Mouse (Mus musculus): ENCODE results near the gene Plcz1. TPM values are rescaled to one million over a fixed set of nuclear protein-coding genes. Genes with fewer than 3 reads are reported as not detected.
A peak's percentile ranks its signal among the peaks of the same experiment; 100 is the strongest.

The Plcz1 gene
- not detected in 2 replicates for polyA plus RNA-seq (2015; fragmentation: Nextera tagmentation; extraction: Ambion mirVana)

DNA sequence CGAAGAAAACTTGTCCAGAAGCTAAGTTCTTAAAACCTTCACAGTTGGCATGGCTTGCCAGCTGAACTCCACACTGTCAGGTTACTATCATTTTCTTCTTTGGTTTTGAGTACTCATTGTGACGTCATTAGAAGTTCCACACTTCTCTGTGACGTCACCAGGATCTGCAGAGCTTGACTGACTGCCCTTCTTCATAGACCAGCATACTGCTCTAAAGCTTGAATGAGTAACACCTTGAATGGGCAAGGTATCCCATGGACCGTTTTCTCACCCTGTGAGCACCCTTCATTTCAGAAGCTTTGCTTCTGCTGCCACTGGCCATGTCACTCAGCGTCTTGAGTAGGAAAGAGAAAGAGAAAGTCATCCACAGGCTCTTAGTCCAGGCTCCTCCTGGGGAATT, at the start of gene Plcz1:
Plcz1 (minus strand) TSS at position 101 of the 400 bp plus-strand sequence.
- H3K9me3 ChIP-seq (replicated peaks; ENCODE audit: control insufficient read depth, low read length) = no peaks in the 10 kb centered on the region
- WGBS = 75% methylated on average over 5 of the region's 5 CpGs
- no peak for ATAC-seq (replicated peaks; ENCODE audit: extremely low read depth, insufficient read depth, low FRiP score)
- no peak within 1 kb of the TSS for H3K4me2 ChIP-seq (ENCODE audit: low read depth, low read length)
- no peaks in the 10 kb centered on the region for H3K4me1 ChIP-seq (ENCODE audit: control insufficient read depth, insufficient read depth, low read length)
- no peaks in the 10 kb centered on the region for H3K27me3 ChIP-seq (ENCODE audit: control insufficient read depth, insufficient read depth, low read length)
- H3K27ac ChIP-seq (ENCODE audit: low read length) = no peak within 1 kb of the TSS
- no peaks in the 10 kb centered on the region for H3K36me3 ChIP-seq (ENCODE audit: control insufficient read depth, insufficient read depth)
- no peak within 1 kb of the TSS for H3K9ac ChIP-seq (ENCODE audit: low read length)
- no peak within 1 kb of the TSS for H3K4me3 ChIP-seq (ENCODE audit: low read length)

- Histone ChIP-seq H3K4me2 (ENCODE audit: low read depth, low read length) (no peak overlapping the region), H3K4me3 (ENCODE audit: low read length) (no peak overlapping the region), H3K27ac (ENCODE audit: low read length) (no peak overlapping the region), H3K9me3 (replicated peaks; ENCODE audit: control insufficient read depth, low read length) (no peaks in the 10 kb centered on the region), H3K4me1 (ENCODE audit: control insufficient read depth, insufficient read depth, low read length) (no peaks in the 10 kb centered on the region), H3K9ac (ENCODE audit: low read length) (no peak overlapping the region), H3K36me3 (ENCODE audit: control insufficient read depth, insufficient read depth) (no peaks in the 10 kb centered on the region), H3K27me3 (ENCODE audit: control insufficient read depth, insufficient read depth, low read length) (no peaks in the 10 kb centered on the region)
- ATAC-seq (replicated peaks; ENCODE audit: extremely low read depth, insufficient read depth, low FRiP score) = no peak
- WGBS = 77% methylated on average over 5 of the region's 5 CpGs
Observed at GRCm38 (mm10) chr6:140089855-140090254, 48.6 kb upstream of the Plcz1 start.

GRCm38 (mm10) chr6:140081739-140082138, 40.5 kb upstream of the Plcz1 start:
- ATAC-seq (replicated peaks; ENCODE audit: extremely low read depth, insufficient read depth, low FRiP score) = 0 out of 2 replicates have a peak, but pooled peaks have one; percentile 28
- 76% methylated on average over 3 of the region's 3 CpGs for WGBS

DNA sequence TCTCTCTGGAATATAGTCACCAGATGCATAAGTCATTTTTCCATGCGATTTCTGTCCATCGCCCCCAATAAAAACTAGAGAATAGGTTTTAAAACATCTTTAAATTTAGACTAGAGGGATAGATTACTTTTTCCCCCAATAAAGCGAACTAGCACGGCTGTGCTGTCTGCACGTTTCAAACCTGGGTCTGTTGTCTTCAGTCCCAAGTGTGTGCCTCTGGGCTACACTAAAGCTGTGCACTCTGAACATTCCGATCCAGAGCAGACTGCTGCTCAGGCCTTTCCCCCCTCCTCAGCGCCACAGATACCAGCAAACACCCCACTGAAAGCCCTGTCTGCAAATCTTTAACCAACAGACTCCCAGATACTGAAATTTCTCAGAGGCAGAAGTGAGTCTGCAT, 39.7 kb upstream of the Plcz1 start:
- WGBS = 65% methylated on average over 7 of the region's 7 CpGs
- Histone ChIP-seq H3K4me1 (ENCODE audit: control insufficient read depth, insufficient read depth, low read length) (no peaks in the 10 kb centered on the region), H3K4me2 (ENCODE audit: low read depth, low read length) (no peak overlapping the region), H3K9me3 (replicated peaks; ENCODE audit: control insufficient read depth, low read length) (no peaks in the 10 kb centered on the region), H3K27me3 (ENCODE audit: control insufficient read depth, insufficient read depth, low read length) (no peaks in the 10 kb centered on the region), H3K4me3 (ENCODE audit: low read length) (no peak overlapping the region), H3K27ac (ENCODE audit: low read length) (no peak overlapping the region), H3K36me3 (ENCODE audit: control insufficient read depth, insufficient read depth) (no peaks in the 10 kb centered on the region), H3K9ac (ENCODE audit: low read length) (no peak overlapping the region)
- ATAC-seq (replicated peaks; ENCODE audit: extremely low read depth, insufficient read depth, low FRiP score) = no peak

More at GRCm38 (mm10) chr6:140081739-140082138, 40.5 kb upstream of the Plcz1 start:
- H3K4me2 ChIP-seq (ENCODE audit: low read depth, low read length) = no peak overlapping the region
- H3K27me3 ChIP-seq (ENCODE audit: control insufficient read depth, insufficient read depth, low read length) = no peaks in the 10 kb centered on the region
- no peaks in the 10 kb centered on the region for H3K36me3 ChIP-seq (ENCODE audit: control insufficient read depth, insufficient read depth)
- no peak overlapping the region for H3K9ac ChIP-seq (ENCODE audit: low read length)
- no peaks in the 10 kb centered on the region for H3K4me1 ChIP-seq (ENCODE audit: control insufficient read depth, insufficient read depth, low read length)
- no peak overlapping the region for H3K27ac ChIP-seq (ENCODE audit: low read length)
- no peaks in the 10 kb centered on the region for H3K9me3 ChIP-seq (replicated peaks; ENCODE audit: control insufficient read depth, low read length)
- no peak overlapping the region for H3K4me3 ChIP-seq (ENCODE audit: low read length)

- H3K27ac ChIP-seq (ENCODE audit: low read length) = no peak overlapping the region
- H3K9ac ChIP-seq (ENCODE audit: low read length) = no peak overlapping the region
- no peak overlapping the region for H3K4me2 ChIP-seq (ENCODE audit: low read depth, low read length)
- H3K27me3 ChIP-seq (ENCODE audit: control insufficient read depth, insufficient read depth, low read length) = no peaks in the 10 kb centered on the region
- no peaks in the 10 kb centered on the region for H3K4me1 ChIP-seq (ENCODE audit: control insufficient read depth, insufficient read depth, low read length)
- H3K9me3 ChIP-seq (replicated peaks; ENCODE audit: control insufficient read depth, low read length) = peaks cover 6% of the 10 kb centered on the region
- WGBS = 83% methylated on average over 8 of the region's 8 CpGs
- ATAC-seq (replicated peaks; ENCODE audit: extremely low read depth, insufficient read depth, low FRiP score) = no peak
- H3K36me3 ChIP-seq (ENCODE audit: control insufficient read depth, insufficient read depth) = no peaks in the 10 kb centered on the region
- H3K4me3 ChIP-seq (ENCODE audit: low read length) = no peak overlapping the region
Observed at GRCm38 (mm10) chr6:140069177-140069576, 27.9 kb upstream of the Plcz1 start.

- no peaks in the 10 kb centered on the region for H3K4me1 ChIP-seq (ENCODE audit: control insufficient read depth, insufficient read depth, low read length)
- H3K36me3 ChIP-seq (ENCODE audit: control insufficient read depth, insufficient read depth) = no peaks in the 10 kb centered on the region
- H3K9me3 ChIP-seq (replicated peaks; ENCODE audit: control insufficient read depth, low read length) = no peaks in the 10 kb centered on the region
- WGBS = 67% methylated on average over 5 of the region's 5 CpGs
- ATAC-seq (replicated peaks; ENCODE audit: extremely low read depth, insufficient read depth, low FRiP score) = no peak
- no peak overlapping the region for H3K4me2 ChIP-seq (ENCODE audit: low read depth, low read length)
- H3K9ac ChIP-seq (ENCODE audit: low read length) = no peak overlapping the region
- no peak overlapping the region for H3K4me3 ChIP-seq (ENCODE audit: low read length)
- H3K27ac ChIP-seq (ENCODE audit: low read length) = no peak overlapping the region
- no peaks in the 10 kb centered on the region; the same call in 1 of the 2 replicates for H3K27me3 ChIP-seq (ENCODE audit: control insufficient read depth, insufficient read depth, low read length)
Observed at GRCm38 (mm10) chr6:140054271-140054928, 13.1 kb upstream of the Plcz1 start.

- ATAC-seq (replicated peaks; ENCODE audit: extremely low read depth, insufficient read depth, low FRiP score) = no peak
- no peak overlapping the region for H3K27ac ChIP-seq (ENCODE audit: low read length)
- WGBS = 70% methylated on average over 5 of the region's 5 CpGs
Observed at GRCm38 (mm10) chr6:140051476-140051875, 10.2 kb upstream of the Plcz1 start.

GRCm38 (mm10) chr6:140040952-140041351, 305 bp downstream of the Plcz1 start, which contains the start of gene Capza3:
TSS of gene Capza3 (plus strand) at chr6:140041252.
- Histone ChIP-seq H3K9me3 (replicated peaks; ENCODE audit: control insufficient read depth, low read length) (no peaks in the 10 kb centered on the region), H3K27me3 (ENCODE audit: control insufficient read depth, insufficient read depth, low read length) (no peaks in the 10 kb centered on the region), H3K4me2 (ENCODE audit: low read depth, low read length) (no peak within 1 kb of the TSS), H3K4me1 (ENCODE audit: control insufficient read depth, insufficient read depth, low read length) (no peaks in the 10 kb centered on the region), H3K4me3 (ENCODE audit: low read length) (no peak within 1 kb of the TSS), H3K9ac (ENCODE audit: low read length) (no peak within 1 kb of the TSS), H3K36me3 (ENCODE audit: control insufficient read depth, insufficient read depth) (no peaks in the 10 kb centered on the region), H3K27ac (ENCODE audit: low read length) (no peak within 1 kb of the TSS)
- 93% methylated on average over 7 of the region's 7 CpGs for WGBS
- no peak for ATAC-seq (replicated peaks; ENCODE audit: extremely low read depth, insufficient read depth, low FRiP score)

More at GRCm38 (mm10) chr6:140051476-140051875, 10.2 kb upstream of the Plcz1 start:
- Histone ChIP-seq H3K4me2 (ENCODE audit: low read depth, low read length) (no peak overlapping the region), H3K9me3 (replicated peaks; ENCODE audit: control insufficient read depth, low read length) (no peaks in the 10 kb centered on the region), H3K36me3 (ENCODE audit: control insufficient read depth, insufficient read depth) (no peaks in the 10 kb centered on the region), H3K27me3 (ENCODE audit: control insufficient read depth, insufficient read depth, low read length) (no peaks in the 10 kb centered on the region), H3K9ac (ENCODE audit: low read length) (no peak overlapping the region), H3K4me3 (ENCODE audit: low read length) (no peak overlapping the region), H3K4me1 (ENCODE audit: control insufficient read depth, insufficient read depth, low read length) (no peaks in the 10 kb centered on the region)

DNA sequence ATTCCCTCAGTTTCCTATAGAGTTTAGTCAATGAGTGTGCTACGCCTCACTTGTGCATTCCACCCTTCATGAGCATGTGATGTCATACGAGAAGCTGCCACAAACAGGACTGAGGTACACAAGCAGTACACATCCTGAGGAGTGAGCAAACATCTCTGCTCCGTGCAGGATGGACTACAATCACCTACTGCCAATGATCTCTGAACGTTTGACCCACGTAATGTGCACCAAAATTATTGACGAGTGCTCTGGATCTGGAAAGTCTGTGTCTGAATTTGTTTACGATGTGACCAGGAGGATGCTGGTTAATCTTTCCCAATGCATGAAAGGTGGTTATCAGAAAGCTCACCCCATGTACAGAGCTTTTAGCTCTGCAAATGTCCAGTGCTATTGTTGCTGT, 16.9 kb downstream of the Plcz1 start:
- H3K9me3 ChIP-seq (replicated peaks; ENCODE audit: control insufficient read depth, low read length) = no peaks in the 10 kb centered on the region
- no peak overlapping the region for H3K27ac ChIP-seq (ENCODE audit: low read length)
- no peak overlapping the region for H3K4me3 ChIP-seq (ENCODE audit: low read length)
- 79% methylated on average over 7 of the region's 7 CpGs for WGBS
- no peaks in the 10 kb centered on the region for H3K36me3 ChIP-seq (ENCODE audit: control insufficient read depth, insufficient read depth)
- no peak overlapping the region for H3K9ac ChIP-seq (ENCODE audit: low read length)
- no peak for ATAC-seq (replicated peaks; ENCODE audit: extremely low read depth, insufficient read depth, low FRiP score)
- H3K4me2 ChIP-seq (ENCODE audit: low read depth, low read length) = no peak overlapping the region
- H3K27me3 ChIP-seq (ENCODE audit: control insufficient read depth, insufficient read depth, low read length) = no peaks in the 10 kb centered on the region
- no peaks in the 10 kb centered on the region for H3K4me1 ChIP-seq (ENCODE audit: control insufficient read depth, insufficient read depth, low read length)

Data from heart, embryonic 16.5 days (tissue).